Mouse (Mus musculus): ENCODE data around the gene Gm6370.

- TF ChIP-seq CTCF (IDR thresholded peaks at IDR 0.05; ENCODE audit: low read depth, low read length) (no peak), POLR2A (IDR thresholded peaks at IDR 0.05; ENCODE audit: insufficient read depth, low read length) (no peak)
Measured at GRCm38 (mm10) chr5:146471311-146471710, 19.9 kb upstream of the Gm6370 start.
